Mouse (Mus musculus): ENCODE data around the gene Serinc2.
A peak's percentile ranks its signal among the peaks of the same experiment; 100 is the strongest.

GRCm38 (mm10) chr4:130240695-130241094, 38.3 kb downstream of the Serinc2 start:
- no peak for TF ChIP-seq ZNF384 (IDR thresholded peaks at IDR 0.05; ENCODE audit: low read depth, low read length)
- TF ChIP-seq CTCF (conservative IDR thresholded peaks at IDR 0.05 in 1 of 2, IDR thresholded peaks at IDR 0.05 in 1 of 2; ENCODE audit: low read depth in 2 of 2, low read length in 2 of 2) = peak in 1 of 2 experiments; percentile 42; a peak in 3 of 4 replicates
- TF ChIP-seq POLR2A (IDR thresholded peaks at IDR 0.05; ENCODE audit: low read depth, low read length) = no peak
- no peak for TF ChIP-seq HCFC1 (IDR thresholded peaks at IDR 0.05; ENCODE audit: low read depth, low read length)
- TF ChIP-seq SIN3A (IDR thresholded peaks at IDR 0.05; ENCODE audit: low read length) = no peak
- TF ChIP-seq EP300 (IDR thresholded peaks at IDR 0.05; ENCODE audit: low read length) = no peak
